Mouse (Mus musculus) neutrophil, adult 5-6 weeks (primary cell): ENCODE results near the gene Cpn1. TPM values are rescaled to one million over a fixed set of nuclear protein-coding genes. Genes with fewer than 3 reads are reported as not detected.

Source experiments
- ATAC-seq: fragments of 151-379, 151-347 bp; 2 replicates; pipeline ENCODE4 v1.8.0; 2017; ENCODE audit warnings: mild to moderate bottlenecking, moderate TSS enrichment; ENCODE audit not compliant: insufficient number of reproducible peaks, poor library complexity, low FRiP score, severe bottlenecking; ENCODE audit errors: extremely low read depth
- total RNA-seq: library from RNA; stranded (forward); fragments of 200-1000 nt; gene quantifications from 2 replicates; pipeline ENCODE4 v1.2.3, GENCODE M21; 2017

The Cpn1 gene
- not detected in 2 replicates for total RNA-seq

GRCm38 (mm10) chr19:43986069-43986794 is at the start of gene Cpn1:
TSS of gene Cpn1 (minus strand) at chr19:43986556.
- no peak for ATAC-seq

GRCm38 (mm10) chr19:44033396-44033795 is 47.0 kb upstream of the Cpn1 start:
- ATAC-seq, result no peak

- no peak for ATAC-seq
Measured at GRCm38 (mm10) chr19:44032046-44032744, 45.8 kb upstream of the Cpn1 start.

GRCm38 (mm10) chr19:44030024-44030423 is 43.7 kb upstream of the Cpn1 start:
- ATAC-seq, result no peak

GRCm38 (mm10) chr19:44028972-44029371 is 42.6 kb upstream of the Cpn1 start, which contains the start of gene Cyp2c23:
TSS of gene Cyp2c23 (minus strand) at chr19:44029208.
- ATAC-seq, result no peak

- no peak for ATAC-seq
Measured at GRCm38 (mm10) chr19:44026956-44027530, 40.7 kb upstream of the Cpn1 start.

GRCm38 (mm10) chr19:44024921-44025585 is 38.7 kb upstream of the Cpn1 start:
- ATAC-seq, result no peak

- no peak for ATAC-seq
Measured at GRCm38 (mm10) chr19:44023066-44023465, 36.7 kb upstream of the Cpn1 start.

- no peak for ATAC-seq
Measured at GRCm38 (mm10) chr19:44021502-44021901, 35.1 kb upstream of the Cpn1 start.

- no peak for ATAC-seq
Measured at GRCm38 (mm10) chr19:44019739-44020138, 33.4 kb upstream of the Cpn1 start.

- no peak for ATAC-seq
Measured at GRCm38 (mm10) chr19:44013862-44014261, 27.5 kb upstream of the Cpn1 start.

GRCm38 (mm10) chr19:44008784-44009183 is 22.4 kb upstream of the Cpn1 start:
- ATAC-seq, result no peak

- ATAC-seq, result no peak
Measured at GRCm38 (mm10) chr19:44007186-44007585, 20.8 kb upstream of the Cpn1 start.

- no peak for ATAC-seq
Measured at GRCm38 (mm10) chr19:44005025-44005424, 18.7 kb upstream of the Cpn1 start.

GRCm38 (mm10) chr19:44004261-44004660 is 17.9 kb upstream of the Cpn1 start:
- ATAC-seq, result no peak

- ATAC-seq, result no peak
Measured at GRCm38 (mm10) chr19:44000720-44001119, 14.4 kb upstream of the Cpn1 start.

GRCm38 (mm10) chr19:44000061-44000460 is 13.7 kb upstream of the Cpn1 start:
- ATAC-seq, result no peak

GRCm38 (mm10) chr19:43998802-43999527 is 12.6 kb upstream of the Cpn1 start:
- no peak for ATAC-seq

- no peak for ATAC-seq
Measured at GRCm38 (mm10) chr19:43998101-43998500, 11.7 kb upstream of the Cpn1 start.
